20 mouse cellular contexts compared by ENCODE assay signal in genomic region chr9:60668886-60669285, GRCm38 (mm10). TPM values are rescaled to one million over a fixed set of nuclear protein-coding genes. Genes with fewer than 3 reads are reported as not detected.
DNase-seq lines count a peak whose midpoint lies in the region; ATAC-seq and TF ChIP-seq lines count a peak whose summit lies in the region.
"Had no signal": no experiment of that assay in that cellular context is flagged by ENCODE, and none has a peak within 500 bp of the region (broad histone marks: within the 10 kb centered on the region; RNA-seq: fewer than 3 reads in every experiment).

No protein-coding gene starts in this region.

- TF ChIP-seq CTCF in midbrain, postnatal 0 days (IDR thresholded peaks at IDR 0.05) = no peak

- DNase-seq in cerebellum, adult 11-12 months = peak; percentile 72
- no peak for DNase-seq in cerebellum, postnatal 4 days (ENCODE audit: low spot score in 2 of 2)
- DNase-seq in right cerebral cortex, adult 18-20 months = peak; percentile 30
- DNase-seq in right cerebral cortex, postnatal 10 days (ENCODE audit: low spot score in 2 of 2) = no peak
- peak; percentile 76 for DNase-seq in cerebellum, adult 9-11 months
- peak; percentile 46 to 68 for DNase-seq in cerebellum, postnatal 36 days
- no peak for DNase-seq in urinary bladder, postnatal 10 days (ENCODE audit: low spot score)
- no peak for DNase-seq in midbrain, postnatal 0 days (ENCODE audit: low spot score)
- DNase-seq: adrenal gland, postnatal 10 days; gastrocnemius, postnatal 10 days; heart, postnatal 10 days; heart, postnatal 4 days; kidney, adult 18-20 months had no signal

- no peaks in the 10 kb centered on the region for H3K27me3 ChIP-seq in midbrain, postnatal 0 days (ENCODE audit: insufficient read depth, low read length)
- H3K27me3 ChIP-seq: embryonic facial prominence, embryonic 13.5 days; forebrain, embryonic 12.5 days; hindbrain, embryonic 13.5 days; intestine, embryonic 15.5 days had no signal

- no peak overlapping the region for H3K9ac ChIP-seq in midbrain, postnatal 0 days (replicated peaks; ENCODE audit: low read length, poor library complexity, severe bottlenecking)
- H3K9ac ChIP-seq: embryonic facial prominence, embryonic 13.5 days; forebrain, embryonic 12.5 days; hindbrain, embryonic 13.5 days; intestine, embryonic 15.5 days had no signal

- ATAC-seq in midbrain, postnatal 0 days (ENCODE audit: low FRiP score) = no peak
- ATAC-seq: forebrain, embryonic 16.5 days; intestine, embryonic 15.5 days had no signal

- H3K4me2 ChIP-seq in midbrain, postnatal 0 days (ENCODE audit: low read depth, low read length, poor library complexity, severe bottlenecking) = no peak overlapping the region
- H3K4me2 ChIP-seq: embryonic facial prominence, embryonic 13.5 days; forebrain, embryonic 12.5 days; hindbrain, embryonic 13.5 days; intestine, embryonic 15.5 days had no signal

- WGBS in midbrain, postnatal 0 days = 66% methylated on average over 6 of the region's 6 CpGs

- no peak overlapping the region for H3K4me3 ChIP-seq in midbrain, postnatal 0 days (ENCODE audit: low read depth, low read length)
- H3K4me3 ChIP-seq: embryonic facial prominence, embryonic 13.5 days; forebrain, embryonic 12.5 days; hindbrain, embryonic 13.5 days; intestine, embryonic 15.5 days had no signal

- H3K27ac ChIP-seq in midbrain, postnatal 0 days (ENCODE audit: low read depth, low read length) = no peak overlapping the region
- H3K27ac ChIP-seq: embryonic facial prominence, embryonic 13.5 days; forebrain, embryonic 12.5 days; hindbrain, embryonic 13.5 days; intestine, embryonic 15.5 days had no signal

- H3K4me1 ChIP-seq in midbrain, postnatal 0 days (ENCODE audit: insufficient read depth, low read length) = no peaks in the 10 kb centered on the region
- H3K4me1 ChIP-seq: embryonic facial prominence, embryonic 13.5 days; forebrain, embryonic 12.5 days; hindbrain, embryonic 13.5 days; intestine, embryonic 15.5 days had no signal

- H3K36me3 ChIP-seq in midbrain, postnatal 0 days (ENCODE audit: insufficient read depth, low read length) = peaks cover 50% of the 10 kb centered on the region
- H3K36me3 ChIP-seq: intestine, embryonic 15.5 days had no signal

- no peaks in the 10 kb centered on the region for H3K9me3 ChIP-seq in midbrain, postnatal 0 days (ENCODE audit: low read length)
- H3K9me3 ChIP-seq: embryonic facial prominence, embryonic 13.5 days; forebrain, embryonic 12.5 days; hindbrain, embryonic 13.5 days; intestine, embryonic 15.5 days had no signal

RNA-seq across cellular contexts. Expression of gene Lrrc49, which starts 19.1 kb away (rescaled TPM):
- 79.2 and 86.5 TPM in 2 replicates for total RNA-seq in midbrain, postnatal 0 days (2014; rRNA removed)
- 69.2 and 72.0 TPM in 2 replicates for polyA plus RNA-seq in midbrain, postnatal 0 days (2015; fragmentation: Nextera tagmentation; extraction: Ambion mirVana)

RNA-seq across cellular contexts. Expression of gene Larp6, which starts 43.9 kb away (rescaled TPM):
- total RNA-seq in midbrain, postnatal 0 days (2014; rRNA removed) = 37.3 and 42.6 TPM in 2 replicates
- polyA plus RNA-seq in midbrain, postnatal 0 days (2015; fragmentation: Nextera tagmentation; extraction: Ambion mirVana) = 30.4 and 31.4 TPM in 2 replicates
- total RNA-seq: granulocyte monocyte progenitor cell, adult 5-6 weeks; MEL had no signal

Comparison
In these comparisons a context has a peak if more than half of its experiments do, and no peak if none do; other contexts are left out.
1. DNase-seq: peak in cerebellum, adult 11-12 months (single experiment), right cerebral cortex, adult 18-20 months (single experiment), cerebellum, adult 9-11 months (single experiment) and cerebellum, postnatal 36 days (2 of 2); none in cerebellum, postnatal 4 days (0 of 2), right cerebral cortex, postnatal 10 days (0 of 2), urinary bladder, postnatal 10 days (single experiment) and midbrain, postnatal 0 days (single experiment).